Mouse (Mus musculus) MEL (cell line): Measurements from ENCODE around the gene Gtf2i. TPM values are rescaled to one million over a fixed set of nuclear protein-coding genes. Genes with fewer than 3 reads are reported as not detected.

Source experiments
- DNase-seq: peaks from one replicate; pipeline ENCODE4 v3.0.0; 2011; ENCODE audit warnings: low read depth, low spot score
- H3K27ac ChIP-seq: 2 replicates; pipeline ENCODE4 v1.5.1; 2012; ENCODE audit warnings: low read depth, mild to moderate bottlenecking, control low read depth, low read length, moderate library complexity; ENCODE audit not compliant: control insufficient read depth
- H3K27me3 ChIP-seq, 2 experiments: fragments of 150-350 bp in 1 of 2; sonication (generic) in 1 of 2; 2 replicates each; pipeline ENCODE4 v1.6.1; 2012; ENCODE audit warnings: low read length in 2 of 2, mild to moderate bottlenecking in 2 of 2, improper control_type of control experiment in 1 of 2, moderate library complexity in 1 of 2; ENCODE audit not compliant: insufficient read depth in 2 of 2, control insufficient read depth in 1 of 2
- H3K36me3 ChIP-seq, 2 experiments: 2 replicates each; pipeline ENCODE4 v1.6.1; 2012 to 2014; ENCODE audit warnings: low read length in 2 of 2, improper control_type of control experiment in 1 of 2, inconsistent platforms in 1 of 2, mild to moderate bottlenecking in 1 of 2; ENCODE audit not compliant: insufficient read depth in 2 of 2, control insufficient read depth in 1 of 2
- H3K4me1 ChIP-seq, 2 experiments: fragments of 150-350 bp in 1 of 2; sonication (generic) in 1 of 2; 2 replicates each; pipeline ENCODE4 v1.6.1; 2012; ENCODE audit warnings: low read length in 2 of 2, improper control_type of control experiment in 1 of 2, mild to moderate bottlenecking in 1 of 2; ENCODE audit not compliant: insufficient read depth in 2 of 2, control insufficient read depth in 1 of 2
- H3K4me3 ChIP-seq, 2 experiments: fragments of 150-350 bp in 1 of 2; sonication (generic) in 1 of 2; 2 replicates each; pipeline ENCODE4 v1.5.1; 2012; ENCODE audit warnings: low read depth in 2 of 2, low read length in 2 of 2, mild to moderate bottlenecking in 2 of 2, moderate library complexity in 2 of 2, control low read depth in 1 of 2, improper control_type of control experiment in 1 of 2; ENCODE audit not compliant: control insufficient read depth in 1 of 2, insufficient read depth in 1 of 2
- H3K79me2 ChIP-seq: 2 replicates; pipeline ENCODE4 v1.6.1; 2012; ENCODE audit warnings: mild to moderate bottlenecking, low read length, moderate library complexity; ENCODE audit not compliant: control insufficient read depth, poor library complexity, insufficient read depth
- H3K9ac ChIP-seq: 2 replicates; pipeline ENCODE4 v1.6.1; 2012; ENCODE audit warnings: low read depth, mild to moderate bottlenecking, control low read depth, low read length, moderate library complexity; ENCODE audit not compliant: control insufficient read depth, poor library complexity, severe bottlenecking
- H3K9me3 ChIP-seq: fragments of 150-350 bp; sonication (generic); replicated peaks from 2 replicates; pipeline ENCODE4 v1.6.1; 2012; ENCODE audit warnings: mild to moderate bottlenecking, low read length, improper control_type of control experiment, moderate library complexity; ENCODE audit not compliant: insufficient read depth
- CHD1 ChIP-seq: IDR thresholded peaks from 2 replicates; pipeline ENCODE4 v1.6.1; 2012; ENCODE audit warnings: low read depth, mild to moderate bottlenecking, inconsistent platforms, low read length, improper control_type of control experiment
- CHD2 ChIP-seq: IDR thresholded peaks from 2 replicates; pipeline ENCODE4 v1.6.1; 2011; ENCODE audit warnings: low read length, improper control_type of control experiment
- CTCF ChIP-seq, 3 experiments: IDR thresholded peaks in 2 of 3; conservative IDR thresholded peaks in 1 of 3; 2 replicates each; pipeline ENCODE4 v1.5.1; 2011 to 2012; ENCODE audit warnings: low read length in 3 of 3, low read depth in 2 of 3, mild to moderate bottlenecking in 2 of 3, improper control_type of control experiment in 1 of 3, inconsistent platforms in 1 of 3, mixed read lengths in 1 of 3, moderate library complexity in 1 of 3; ENCODE audit not compliant: control insufficient read depth in 1 of 3, insufficient read depth in 1 of 3, poor library complexity in 1 of 3, severe bottlenecking in 1 of 3
- EP300 ChIP-seq, 2 experiments: IDR thresholded peaks; 2 replicates each; pipeline ENCODE4 v1.6.1; 2011; ENCODE audit warnings: improper control_type of control experiment in 2 of 2, low read length in 2 of 2, low read depth in 1 of 2, mild to moderate bottlenecking in 1 of 2
- ETS1 ChIP-seq: IDR thresholded peaks from 2 replicates; pipeline ENCODE4 v1.6.1; 2012; ENCODE audit warnings: low read depth, mild to moderate bottlenecking, inconsistent platforms, low read length, improper control_type of control experiment, moderate library complexity
- GABPA ChIP-seq: IDR thresholded peaks from 2 replicates; pipeline ENCODE4 v1.6.1; 2012; ENCODE audit warnings: low read depth, mild to moderate bottlenecking, inconsistent platforms, low read length, improper control_type of control experiment, moderate library complexity
- HCFC1 ChIP-seq: IDR thresholded peaks from 2 replicates; pipeline ENCODE4 v1.6.1; 2012; ENCODE audit warnings: low read depth, mild to moderate bottlenecking, inconsistent platforms, low read length, improper control_type of control experiment, moderate library complexity
- KAT2A ChIP-seq: conservative IDR thresholded peaks from 2 replicates; pipeline ENCODE4 v1.6.1; 2012; ENCODE audit warnings: low read depth, low read length, improper control_type of control experiment, inconsistent platforms
- MAZ ChIP-seq: IDR thresholded peaks from 2 replicates; pipeline ENCODE4 v1.6.1; 2012; ENCODE audit warnings: low read depth, mild to moderate bottlenecking, inconsistent platforms, low read length, improper control_type of control experiment
- MXI1 ChIP-seq: IDR thresholded peaks from 2 replicates; pipeline ENCODE4 v1.6.1; 2011; ENCODE audit warnings: mild to moderate bottlenecking, low read depth, low read length, improper control_type of control experiment
- MYB ChIP-seq: IDR thresholded peaks from 2 replicates; pipeline ENCODE4 v1.6.1; 2011; ENCODE audit warnings: mild to moderate bottlenecking, low read depth, low read length, improper control_type of control experiment
- MYC ChIP-seq: IDR thresholded peaks from 2 replicates; pipeline ENCODE4 v1.6.1; 2011; ENCODE audit warnings: low read depth, mild to moderate bottlenecking, low read length, improper control_type of control experiment, moderate library complexity
- NELFE ChIP-seq: IDR thresholded peaks from 2 replicates; pipeline ENCODE4 v1.6.1; 2011; ENCODE audit warnings: low read depth, low read length, improper control_type of control experiment
- NRF1 ChIP-seq: IDR thresholded peaks from 2 replicates; pipeline ENCODE4 v1.6.1; 2014; ENCODE audit warnings: low read depth, mild to moderate bottlenecking, inconsistent platforms, low read length, improper control_type of control experiment, moderate library complexity; ENCODE audit not compliant: poor library complexity, insufficient read depth, severe bottlenecking
- RAD21 ChIP-seq: IDR thresholded peaks from 2 replicates; pipeline ENCODE4 v1.6.1; 2011; ENCODE audit warnings: mild to moderate bottlenecking, low read depth, low read length, improper control_type of control experiment
- RCOR1 ChIP-seq: IDR thresholded peaks from 2 replicates; pipeline ENCODE4 v1.6.1; 2012; ENCODE audit warnings: low read depth, mild to moderate bottlenecking, inconsistent platforms, low read length, improper control_type of control experiment
- SIN3A ChIP-seq: IDR thresholded peaks from 2 replicates; pipeline ENCODE4 v1.6.1; 2012; ENCODE audit warnings: low read length, improper control_type of control experiment, inconsistent platforms
- SMC3 ChIP-seq: IDR thresholded peaks from 2 replicates; pipeline ENCODE4 v1.6.1; 2011; ENCODE audit warnings: low read depth, low read length, improper control_type of control experiment
- TBP ChIP-seq: IDR thresholded peaks from 2 replicates; pipeline ENCODE4 v1.8.0; 2011; ENCODE audit warnings: low read depth, low read length, improper control_type of control experiment
- USF1 ChIP-seq: IDR thresholded peaks from 2 replicates; pipeline ENCODE4 v1.6.1; 2014; ENCODE audit warnings: low read depth, mild to moderate bottlenecking, inconsistent platforms, low read length, improper control_type of control experiment, moderate library complexity
- USF2 ChIP-seq, 2 experiments: IDR thresholded peaks; 2 replicates each; pipeline ENCODE4 v1.6.1; 2011 to 2012; ENCODE audit warnings: improper control_type of control experiment in 2 of 2, low read length in 2 of 2, borderline replicate concordance in 1 of 2, inconsistent platforms in 1 of 2, low read depth in 1 of 2, mild to moderate bottlenecking in 1 of 2; ENCODE audit not compliant: insufficient read depth in 1 of 2
- ZC3H11A ChIP-seq: IDR thresholded peaks from 2 replicates; pipeline ENCODE4 v1.6.1; 2012; ENCODE audit warnings: low read depth, mild to moderate bottlenecking, inconsistent platforms, low read length, improper control_type of control experiment
- ZNF384 ChIP-seq: IDR thresholded peaks from 2 replicates; pipeline ENCODE4 v1.6.1; 2012; ENCODE audit warnings: low read depth, mild to moderate bottlenecking, inconsistent platforms, low read length, improper control_type of control experiment
- polyA plus RNA-seq, 2 experiments: library from polyadenylated mRNA; stranded (reverse) in 1 of 2; unstranded in 1 of 2; fragments of >175 nt in 1 of 2; fragments of >200 nt in 1 of 2; gene quantifications; 2 replicates each; pipeline versions ENCODE4 v1.2.1 to v1.2.4; 2012; ENCODE audit warnings: low replicate concordance in 2 of 2, low read depth in 1 of 2; ENCODE audit not compliant: insufficient read length in 2 of 2, insufficient read depth in 1 of 2, missing spikeins in 1 of 2
- total RNA-seq: library from RNA; depleted of rRNA; stranded (reverse); fragments of 300-350 nt; gene quantifications from 2 replicates; pipeline ENCODE4 v1.2.3, GENCODE M21; 2012

Gtf2i gene
- total and polyA plus RNA-seq, 3 experiments: 46.7 to 151 (median 128) TPM

DNA sequence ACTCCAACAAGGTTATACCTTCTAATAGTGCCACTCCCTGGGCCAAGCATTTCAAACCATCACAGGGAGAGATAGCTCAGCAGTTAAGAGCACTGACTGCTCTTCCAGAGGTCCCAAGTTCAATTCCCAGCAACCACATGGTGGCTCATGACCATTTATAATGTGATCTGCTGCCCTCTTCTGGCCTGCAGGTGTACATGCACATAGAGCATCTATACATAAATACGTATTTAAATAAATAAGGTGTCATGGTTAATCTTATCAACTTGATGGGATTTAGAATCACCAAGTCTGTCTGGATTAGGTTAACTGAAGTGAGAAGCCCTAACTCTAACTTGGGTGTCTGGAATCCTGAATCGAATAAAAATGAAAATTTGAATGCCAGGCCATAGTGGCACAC is 32.5 kb upstream of the Gtf2i start:
- Histone ChIP-seq H3K36me3 (peaks cover 0 to 4% of the 10 kb centered on the region in 2 experiments; a peak in 2 of 4 replicates), H3K27me3 (no peaks in the 10 kb centered on the region), H3K9ac (no peak overlapping the region), H3K27ac (no peak overlapping the region), H3K9me3 (no peaks in the 10 kb centered on the region), H3K79me2 (no peaks in the 10 kb centered on the region), H3K4me3 (no peak overlapping the region), H3K4me1 (peaks cover 4 to 10% of the 10 kb centered on the region in 2 experiments; a peak in 3 of 4 replicates)
- no peak for TF ChIP-seq MAZ
- peak; percentile 35; the same call in 1 of the 2 replicates for TF ChIP-seq ZC3H11A
- TF ChIP-seq USF1: no peak
- peak; percentile 51 for TF ChIP-seq RAD21
- TF ChIP-seq CTCF (IDR thresholded peaks at IDR 0.05 in 2 of 3, conservative IDR thresholded peaks at IDR 0.05 in 1 of 3; ENCODE audit: control insufficient read depth in 1 of 3, insufficient read depth in 1 of 3, low read depth in 2 of 3, low read length in 3 of 3, poor library complexity in 1 of 3, severe bottlenecking in 1 of 3): peak; percentile 46 to 69 (median 68); a peak in 5 of 6 replicates
- 0 out of 2 replicates have a peak, but pooled peaks have one; percentile 66 for TF ChIP-seq MYC
- peak; percentile 65 for TF ChIP-seq SMC3
- peak; percentile 46 for DNase-seq

GRCm38 (mm10) chr5:134345449-134345848 is 30.9 kb upstream of the Gtf2i start:
- TF ChIP-seq KAT2A (no peak), HCFC1 (no peak), RCOR1 (no peak), NELFE (no peak), CTCF (IDR thresholded peaks at IDR 0.05 in 2 of 3, conservative IDR thresholded peaks at IDR 0.05 in 1 of 3; ENCODE audit: control insufficient read depth in 1 of 3, insufficient read depth in 1 of 3, low read depth in 2 of 3, low read length in 3 of 3, poor library complexity in 1 of 3, severe bottlenecking in 1 of 3) (peak; percentile 17 to 55 (median 44); a peak in 5 of 6 replicates), MAZ (no peak), EP300 (IDR thresholded peaks at IDR 0.05; ENCODE audit: low read depth in 1 of 2, low read length in 2 of 2) (no peak), ETS1 (no peak)
- no peaks in the 10 kb centered on the region for H3K9me3 ChIP-seq

GRCm38 (mm10) chr5:134344076-134344475 is 29.5 kb upstream of the Gtf2i start:
- Histone ChIP-seq H3K79me2 (no peaks in the 10 kb centered on the region), H3K4me1 (peaks cover 0 to 6% of the 10 kb centered on the region in 2 experiments; a peak in 2 of 4 replicates), H3K4me3 (no peak overlapping the region), H3K9me3 (no peaks in the 10 kb centered on the region), H3K9ac (no peak overlapping the region), H3K36me3 (no peaks in the 10 kb centered on the region), H3K27ac (no peak overlapping the region), H3K27me3 (no peaks in the 10 kb centered on the region)
- no peak for TF ChIP-seq HCFC1
- TF ChIP-seq ETS1: no peak
- TF ChIP-seq EP300 (IDR thresholded peaks at IDR 0.05; ENCODE audit: low read depth in 1 of 2, low read length in 2 of 2): no peak
- TF ChIP-seq MYC: no peak
- TF ChIP-seq CHD1: no peak
- TF ChIP-seq ZNF384: no peak
- no peak for TF ChIP-seq MXI1
- no peak for TF ChIP-seq NRF1
- TF ChIP-seq ZC3H11A: no peak
- no peak for TF ChIP-seq GABPA
- no peak for TF ChIP-seq MYB
- no peak for TF ChIP-seq TBP
- TF ChIP-seq RAD21: no peak
- no peak for TF ChIP-seq SIN3A
- no peak for TF ChIP-seq USF2 (IDR thresholded peaks at IDR 0.05; ENCODE audit: borderline replicate concordance in 1 of 2, insufficient read depth in 1 of 2, low read depth in 1 of 2, low read length in 2 of 2)
- TF ChIP-seq NELFE: no peak
- no peak for TF ChIP-seq CHD2
- peak; percentile 51 for DNase-seq

More at GRCm38 (mm10) chr5:134345449-134345848, 30.9 kb upstream of the Gtf2i start:
- Histone ChIP-seq H3K9ac (no peak overlapping the region), H3K27me3 (no peaks in the 10 kb centered on the region), H3K4me1 (peaks cover 2 to 8% of the 10 kb centered on the region in 2 experiments; a peak in 3 of 4 replicates), H3K36me3 (no peaks in the 10 kb centered on the region), H3K4me3 (no peak overlapping the region), H3K79me2 (no peaks in the 10 kb centered on the region), H3K27ac (no peak overlapping the region)
- DNase-seq: peak; percentile 39
